Mouse (Mus musculus): Measurements from ENCODE around the gene Kcnj9.

The Kcnj9 gene

DNA sequence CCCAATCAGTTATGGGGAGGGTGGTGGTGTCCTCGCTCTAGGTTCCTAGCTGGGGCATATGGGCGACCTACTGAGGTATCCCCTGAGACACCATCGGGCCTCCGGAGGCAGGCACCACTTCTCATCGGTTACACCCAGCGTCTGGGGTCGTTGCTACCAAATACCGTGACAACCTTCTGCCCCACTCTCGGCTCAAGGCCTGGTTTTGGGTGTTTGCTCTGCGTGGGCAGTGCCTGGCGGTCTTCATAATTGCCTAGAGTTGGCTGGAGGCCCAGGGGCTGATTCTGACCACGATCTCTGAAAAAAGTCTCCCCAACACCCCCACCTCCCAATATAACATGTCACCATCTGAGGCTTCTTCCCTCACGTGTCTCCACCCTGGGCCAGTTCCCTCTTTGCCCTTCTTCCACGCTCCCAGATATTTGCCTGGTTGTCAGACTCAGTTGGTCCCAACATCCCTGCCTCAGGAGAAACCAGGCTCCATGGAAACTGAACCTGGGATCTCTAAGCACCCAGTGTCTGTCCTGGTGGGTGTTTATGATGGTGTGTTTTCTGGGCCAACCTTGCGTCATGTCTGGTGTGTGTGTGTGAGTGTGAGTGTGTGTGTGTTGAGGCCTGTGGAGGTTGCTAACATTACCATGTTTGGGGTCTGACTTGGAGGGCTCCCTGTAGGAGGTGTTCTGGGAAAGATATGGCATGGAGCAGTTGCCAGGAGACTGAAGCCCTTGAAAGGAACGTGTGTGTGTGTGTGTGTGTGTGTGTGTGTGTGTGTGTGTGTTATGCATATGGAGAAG, 16.2 kb downstream of the Kcnj9 start:
- DNase-seq (ENCODE audit: low spot score in 2 of 2) = peak in 1 of 2 experiments; percentile 82

DNA sequence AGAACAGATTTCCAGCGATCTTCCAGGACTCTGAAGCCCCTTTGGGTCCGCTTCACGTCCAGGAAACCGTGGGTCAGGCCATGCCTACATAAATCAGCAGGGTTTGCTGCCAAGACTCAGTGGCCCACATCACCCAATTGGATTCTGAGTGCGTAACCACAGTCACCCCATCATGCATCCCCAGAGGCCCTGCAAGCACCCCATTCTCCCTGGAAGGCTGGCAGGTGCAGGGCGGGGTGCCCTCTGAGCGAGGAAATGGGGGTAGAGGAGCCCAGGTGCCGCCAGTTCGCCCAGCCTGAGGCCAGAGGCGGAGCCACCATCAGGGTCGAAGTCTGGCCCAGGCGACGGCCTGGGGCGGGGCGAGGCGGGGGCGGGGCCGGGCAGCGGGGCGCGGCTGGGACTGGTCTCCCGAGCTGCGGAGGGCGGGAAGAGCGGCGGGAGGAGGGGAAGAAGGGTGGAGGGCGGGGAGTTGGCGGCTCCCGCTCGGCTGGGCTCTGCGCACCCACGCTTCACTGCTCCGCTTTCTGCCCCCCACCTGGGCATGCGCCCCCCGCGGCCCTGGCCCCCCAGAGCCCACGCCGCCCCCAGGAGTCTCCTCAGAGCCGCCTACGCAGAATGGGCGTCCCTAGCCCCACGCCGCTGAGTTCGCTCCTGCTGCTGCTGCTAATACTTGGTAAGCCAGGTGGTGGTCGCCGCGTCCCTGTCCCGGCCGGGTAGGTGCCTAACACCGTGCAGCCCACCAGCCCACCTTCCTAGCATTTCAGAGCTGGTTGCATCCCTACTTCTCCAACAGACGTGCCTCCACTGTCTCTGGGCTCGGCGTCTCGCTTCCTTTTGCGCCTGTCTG, 17.0 kb downstream of the Kcnj9 start:
- peak in 1 of 2 experiments; percentile 78 for DNase-seq (ENCODE audit: low spot score in 2 of 2)

DNA sequence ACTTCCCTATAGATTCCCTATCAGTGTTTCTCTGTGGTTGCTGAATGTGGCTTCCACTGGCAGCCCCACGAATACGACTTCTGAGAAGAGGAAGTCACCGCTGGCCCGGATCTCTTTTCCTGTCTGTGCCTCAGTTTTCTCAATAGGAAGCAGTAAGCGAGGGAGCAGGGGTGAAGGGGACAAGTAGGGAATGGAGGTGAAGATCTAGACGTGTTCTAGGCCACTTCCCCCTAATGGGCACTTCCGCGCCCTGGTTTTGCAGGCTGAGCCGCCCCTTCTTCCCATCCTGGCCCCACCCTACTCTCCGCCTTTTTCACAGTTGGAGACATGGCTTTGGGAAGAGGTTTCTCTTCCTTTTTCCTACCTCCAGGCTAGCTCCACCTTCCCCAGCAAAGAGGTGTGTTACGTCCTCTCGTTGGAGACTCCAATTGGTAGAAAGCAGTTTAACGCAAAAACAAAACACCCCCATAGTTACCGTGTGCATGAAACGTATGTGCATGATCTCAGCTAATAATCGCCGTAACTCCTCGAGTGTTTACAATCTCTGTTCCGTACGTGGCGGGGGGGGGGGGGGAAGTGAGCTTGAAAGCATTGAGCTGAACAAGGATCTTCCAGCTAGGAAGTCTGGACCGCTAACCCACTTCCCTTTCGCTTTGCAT, 17.7 kb downstream of the Kcnj9 start:
- peak in 1 of 2 experiments; percentile 80 for DNase-seq (ENCODE audit: low spot score in 2 of 2)

DNA sequence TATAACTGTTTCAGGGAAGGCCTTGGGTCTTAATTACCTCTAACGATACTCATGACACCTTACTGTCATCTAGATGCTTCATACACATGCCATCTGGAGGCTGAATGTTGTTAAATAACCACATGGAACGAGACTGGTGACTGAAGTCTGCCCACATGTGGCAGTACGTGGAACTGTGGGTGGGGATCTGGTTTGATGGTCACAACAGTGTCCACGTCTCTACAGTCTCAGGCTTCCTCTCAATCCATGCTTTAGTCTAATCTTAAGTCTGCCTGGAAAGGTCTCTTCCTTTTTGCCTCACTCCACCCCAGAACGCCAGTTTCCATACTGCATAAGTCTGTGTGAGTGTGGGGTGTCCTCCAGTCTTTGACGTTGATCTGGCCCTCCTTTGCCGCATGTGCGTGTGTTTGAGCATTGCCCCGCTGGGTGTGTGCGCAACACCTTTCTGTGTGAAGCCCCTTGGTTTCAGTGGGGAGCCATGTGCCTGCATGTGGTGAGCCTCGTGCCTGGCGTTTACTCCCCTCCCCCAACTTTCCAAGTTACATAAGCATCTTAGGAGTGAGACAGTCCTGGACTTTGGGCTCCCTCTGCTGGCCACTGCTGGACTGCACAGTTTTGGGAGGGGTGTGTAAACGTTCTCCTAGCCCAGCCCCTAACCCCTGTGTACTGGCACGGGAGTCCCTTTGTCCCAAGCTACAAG, 19.3 kb downstream of the Kcnj9 start:
- DNase-seq (ENCODE audit: low spot score in 2 of 2) = peak; percentile 87 to 94

DNA sequence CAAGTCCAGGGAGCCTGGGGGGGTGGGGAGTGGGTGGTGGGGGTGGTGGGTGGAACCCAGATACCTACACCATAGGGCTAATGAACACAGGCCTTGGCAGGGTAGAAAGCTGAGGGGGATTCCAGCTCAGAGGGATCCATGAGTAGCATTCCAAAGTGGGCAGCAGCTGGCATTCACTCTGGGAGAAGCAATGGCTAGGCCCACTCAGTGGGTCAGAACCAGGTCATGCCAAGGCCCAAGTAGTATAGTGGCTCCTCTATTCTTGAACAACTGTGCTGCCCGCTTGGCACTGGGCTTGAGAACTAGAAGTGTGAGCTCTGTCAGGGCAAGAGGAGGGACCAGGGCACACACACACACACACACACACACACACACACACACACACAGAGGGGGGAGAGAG, 20.7 kb downstream of the Kcnj9 start:
- DNase-seq (ENCODE audit: low spot score in 2 of 2) = no peak

DNA sequence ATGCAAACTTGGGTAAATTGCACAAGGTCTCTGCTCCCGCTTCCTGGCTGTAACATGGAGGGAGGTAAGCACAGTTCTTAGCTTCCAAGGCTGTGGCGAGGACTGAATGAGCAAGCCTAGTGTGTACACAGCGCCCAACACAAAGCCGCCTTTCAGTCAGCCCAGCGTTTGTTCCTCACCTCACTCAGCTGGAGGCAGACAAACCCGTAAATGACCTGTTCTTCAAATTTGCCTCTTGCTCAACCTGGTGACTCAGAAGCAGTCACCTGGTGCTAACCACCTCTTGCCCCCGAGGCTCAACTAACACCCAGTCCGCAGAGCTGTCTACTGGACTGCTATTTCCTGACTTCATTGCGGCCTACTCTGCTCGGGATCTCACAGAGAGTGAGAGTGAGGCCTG, 21.2 kb downstream of the Kcnj9 start:
- DNase-seq (ENCODE audit: low spot score in 2 of 2) = no peak

DNA sequence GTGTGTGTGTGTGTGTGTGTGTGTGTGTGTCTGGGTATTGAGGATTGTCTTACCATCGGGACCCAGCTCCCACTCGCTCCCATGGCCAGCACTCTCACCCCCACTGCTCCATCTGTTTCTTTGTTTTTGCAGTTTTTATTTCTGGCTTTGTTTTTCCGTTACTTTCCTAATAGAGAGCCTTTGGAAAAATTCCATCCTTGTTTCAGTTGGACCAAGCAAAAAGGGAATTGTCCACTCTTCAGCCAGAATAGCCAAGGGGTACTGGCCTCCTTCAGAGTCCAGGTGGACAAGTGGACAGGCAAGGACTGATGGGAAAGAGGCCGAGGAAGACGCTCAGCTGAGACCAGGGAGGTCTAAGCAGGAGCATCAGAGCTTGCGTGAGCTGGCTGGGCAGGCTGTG, 22.2 kb downstream of the Kcnj9 start:
- no peak for DNase-seq (ENCODE audit: low spot score in 2 of 2)

DNA sequence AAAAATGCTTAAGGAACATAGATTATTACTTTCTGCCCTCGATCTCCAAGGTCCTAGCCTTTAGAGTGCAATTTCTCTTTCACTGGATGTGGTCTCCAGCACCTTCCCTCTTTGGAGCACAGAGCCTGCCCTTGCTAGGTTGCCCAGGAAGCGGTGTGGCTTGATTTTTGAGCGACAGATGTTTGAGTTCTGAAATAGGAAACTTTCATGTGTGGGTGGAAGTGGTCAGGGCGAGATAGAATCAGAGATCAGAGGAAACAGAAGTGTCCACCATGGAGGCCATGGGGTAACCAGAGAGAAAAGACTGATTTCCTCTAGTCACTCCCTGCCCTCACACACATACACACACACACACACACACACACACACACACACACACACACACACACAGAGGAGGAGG, 22.9 kb downstream of the Kcnj9 start:
- no peak for DNase-seq (ENCODE audit: low spot score in 2 of 2)

DNA sequence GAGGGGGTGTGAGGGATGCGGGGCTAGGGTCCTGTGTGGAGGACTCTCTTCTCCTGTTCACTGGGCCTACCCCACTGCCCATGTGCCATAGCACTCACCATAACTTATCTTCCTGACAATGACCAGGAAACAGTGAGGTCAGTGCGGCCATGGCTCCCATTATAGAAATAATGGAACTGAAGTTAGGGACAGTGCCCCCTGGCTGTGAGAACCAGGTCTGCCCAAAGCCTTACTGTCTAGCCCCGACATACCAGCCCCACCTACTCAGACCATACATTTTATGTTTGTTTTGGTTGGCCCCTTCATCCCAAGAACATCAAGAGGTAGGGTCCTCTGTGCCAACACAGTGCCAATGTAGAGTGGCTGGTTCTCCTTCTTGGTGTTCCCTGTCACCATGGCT, 23.5 kb downstream of the Kcnj9 start:
- DNase-seq (ENCODE audit: low spot score in 2 of 2) = no peak

DNA sequence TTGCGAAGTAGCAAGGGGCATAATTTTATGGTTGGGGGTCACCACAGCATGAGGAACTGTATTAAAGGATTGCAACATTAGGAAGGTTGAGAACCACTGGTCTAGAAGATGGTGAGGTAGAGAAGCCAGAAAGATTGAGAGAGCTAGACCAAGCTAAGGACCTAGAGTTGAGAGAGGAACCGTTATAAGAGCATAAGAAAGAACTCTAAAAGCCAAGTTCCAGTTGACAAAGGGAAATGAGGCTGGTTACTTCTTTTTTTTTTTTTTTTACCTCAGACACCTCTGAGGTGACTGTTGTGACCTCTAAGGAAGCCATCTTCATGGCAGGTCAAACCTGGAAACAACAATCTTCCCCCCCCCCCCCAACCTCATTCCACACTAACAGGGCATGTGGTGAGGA, 24.0 kb downstream of the Kcnj9 start:
- no peak for DNase-seq (ENCODE audit: low spot score in 2 of 2)

DNA sequence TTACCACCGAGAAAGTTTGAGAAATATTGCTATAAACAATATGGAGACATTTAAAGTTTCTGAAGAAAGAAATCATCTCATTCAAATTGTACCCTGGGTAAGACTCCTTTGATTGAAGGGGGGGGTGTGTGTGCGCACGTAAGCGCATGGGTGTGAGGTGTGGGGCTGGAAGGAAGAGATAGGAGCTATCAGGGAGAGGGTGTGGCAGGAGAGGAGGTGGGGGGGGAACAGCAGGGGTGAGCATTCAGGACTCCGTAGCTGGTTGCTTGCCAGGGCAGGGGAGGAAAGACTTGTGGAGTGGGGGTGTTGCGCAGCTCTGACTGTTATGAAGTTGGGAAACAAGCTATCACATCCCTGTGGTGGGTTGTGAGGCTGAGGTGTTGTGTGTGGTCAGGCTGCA, 24.7 kb downstream of the Kcnj9 start:
- DNase-seq (ENCODE audit: low spot score in 2 of 2) = no peak

DNA sequence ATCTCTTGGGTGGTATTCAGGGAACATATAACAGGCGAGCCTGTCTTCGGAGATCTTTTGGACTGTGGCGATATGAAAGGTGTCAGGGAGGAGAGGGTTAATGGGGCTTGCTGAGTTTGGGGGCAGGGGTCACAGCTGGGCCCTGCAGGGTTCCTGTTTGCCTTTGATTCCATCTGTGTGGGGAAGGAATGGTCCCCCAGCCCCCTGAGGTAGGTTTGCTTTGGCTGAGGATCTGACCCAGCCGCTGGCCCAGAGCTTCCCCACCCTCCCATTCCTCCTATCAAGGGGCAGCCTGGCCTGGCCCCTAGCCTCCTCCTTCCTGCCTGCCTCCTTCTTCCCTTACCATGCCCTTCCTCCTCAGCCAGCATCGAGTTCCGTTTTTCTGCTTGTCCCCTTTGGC, 26.3 kb downstream of the Kcnj9 start:
- no peak for DNase-seq (ENCODE audit: low spot score in 2 of 2)

DNA sequence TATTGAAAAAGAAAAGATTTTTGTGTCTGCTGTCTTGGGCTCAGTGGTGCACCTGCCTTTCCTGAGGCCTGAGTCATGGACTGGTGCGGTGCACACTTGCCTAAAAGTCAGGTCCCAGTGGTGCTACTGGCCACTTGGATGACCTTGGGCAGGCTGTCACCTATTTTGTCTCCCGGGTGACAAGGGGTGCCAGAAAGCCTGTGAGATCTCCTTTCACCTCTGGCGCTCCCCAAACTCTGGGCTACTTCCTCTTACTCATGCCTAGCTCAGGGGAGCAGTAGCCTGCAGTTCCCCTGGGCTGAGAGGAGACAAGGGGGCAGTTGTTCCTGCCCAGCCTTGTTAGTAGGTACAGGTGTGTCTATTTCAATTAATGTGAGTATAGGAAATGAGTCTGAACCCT, 26.8 kb downstream of the Kcnj9 start:
- DNase-seq (ENCODE audit: low spot score in 2 of 2) = no peak

DNA sequence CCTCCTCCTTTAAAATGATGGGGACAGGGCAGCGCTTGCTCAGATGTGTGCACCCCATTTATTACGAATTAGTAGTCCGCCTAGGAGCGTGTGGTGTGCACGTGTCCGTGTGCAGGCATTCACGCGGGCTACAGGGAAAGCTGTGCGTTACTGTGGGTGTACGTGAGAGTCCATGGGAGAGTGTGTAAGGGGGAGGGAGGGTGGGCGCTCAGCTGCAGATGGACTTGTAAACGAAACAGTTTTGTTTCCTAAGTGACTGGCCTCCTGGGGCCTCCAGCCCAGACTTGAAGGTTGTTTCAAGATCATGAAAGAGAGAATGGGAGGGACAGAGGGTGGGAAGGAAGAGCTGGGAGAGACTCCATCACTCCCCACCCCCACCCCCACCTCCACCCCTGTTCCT, 27.9 kb downstream of the Kcnj9 start:
- peak in 1 of 2 experiments; percentile 42 for DNase-seq (ENCODE audit: low spot score in 2 of 2)

DNA sequence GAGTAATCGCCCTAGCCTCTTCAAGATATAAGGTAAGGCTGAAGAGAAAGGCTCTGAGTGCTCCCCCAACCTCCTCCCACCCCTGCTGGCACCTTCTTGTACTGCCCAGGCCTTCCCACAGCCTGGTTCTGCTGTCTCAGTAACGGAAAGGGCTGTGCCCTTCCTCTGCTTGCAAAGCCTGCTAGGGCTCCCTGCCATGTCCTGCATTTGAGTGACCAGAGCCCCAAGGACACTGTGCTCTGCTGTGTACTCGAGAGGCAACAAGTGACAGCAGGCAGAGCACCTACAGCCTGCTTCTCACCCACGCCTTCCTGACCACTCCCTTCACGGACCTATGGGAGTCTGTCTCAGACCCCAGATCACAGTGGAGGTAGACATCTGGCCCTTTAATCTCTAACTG, 28.9 kb downstream of the Kcnj9 start:
- no peak for DNase-seq (ENCODE audit: low spot score in 2 of 2)

DNA sequence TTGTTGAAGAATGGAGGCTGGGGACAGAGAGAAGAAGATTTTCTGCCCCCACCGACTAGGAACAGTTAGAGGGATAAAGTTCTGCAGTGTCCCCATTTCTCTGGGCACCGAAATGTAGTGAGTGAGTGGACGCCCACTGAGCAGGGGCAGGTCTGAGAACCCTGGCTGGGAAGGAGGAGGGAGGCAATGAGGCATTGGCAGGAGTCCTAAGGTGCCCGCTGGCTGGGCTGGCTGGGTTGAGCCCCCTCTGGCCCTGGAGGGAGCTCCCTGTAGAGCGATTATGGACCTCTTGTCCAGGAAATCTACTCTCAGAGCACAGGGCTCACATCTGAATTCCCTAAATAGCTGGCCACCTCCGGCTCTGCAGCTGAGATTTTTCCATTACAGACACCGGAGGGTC, 29.6 kb downstream of the Kcnj9 start:
- no peak for DNase-seq (ENCODE audit: low spot score in 2 of 2)

DNA sequence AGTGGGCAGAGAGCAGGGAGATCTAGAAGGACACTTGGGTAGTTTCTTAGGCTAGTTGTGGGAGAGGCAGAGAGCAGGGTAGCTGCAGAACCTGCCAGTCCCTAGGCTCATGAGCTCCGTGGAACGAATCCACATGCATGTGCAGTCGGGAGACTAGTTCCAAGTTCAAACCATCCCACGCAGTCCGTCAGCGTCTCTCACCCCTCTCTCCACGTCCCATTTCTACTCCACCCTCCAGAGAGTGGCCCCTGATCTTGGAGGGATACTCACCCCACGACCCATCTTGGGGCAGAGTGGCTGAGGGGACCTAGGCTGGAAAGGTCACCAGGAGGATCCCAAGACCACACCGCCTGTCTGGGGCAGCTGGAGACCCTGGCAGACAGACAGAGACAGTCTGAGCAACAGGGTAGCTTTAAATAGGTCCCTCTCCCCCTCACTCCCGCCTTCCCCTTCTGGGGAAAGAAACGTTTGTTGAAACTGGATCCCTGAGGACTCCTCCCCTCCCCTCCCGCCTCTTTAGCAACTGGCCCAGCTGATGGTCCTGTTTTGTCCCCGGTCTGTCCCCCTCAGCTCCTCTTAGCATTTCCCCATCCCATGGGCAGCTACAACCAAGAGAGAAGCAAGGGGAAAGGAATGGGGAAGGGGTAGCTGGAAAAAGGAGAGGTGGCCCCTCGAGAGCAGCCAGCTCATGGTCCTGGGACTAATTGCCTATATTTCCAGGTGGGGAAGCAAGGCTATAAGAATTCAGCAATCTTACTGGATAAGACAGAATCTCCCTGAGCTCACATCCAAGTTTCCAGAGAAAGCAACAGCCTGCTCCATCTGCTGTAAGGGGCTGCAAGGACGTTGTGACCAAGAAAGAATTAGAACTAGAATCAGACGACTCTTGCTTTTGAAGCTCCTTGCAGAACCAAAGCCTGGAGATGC, 31.2 kb downstream of the Kcnj9 start, which contains the start of gene Atp1a2:
TSS of gene Atp1a2 (minus strand) at position 454 of the 927 bp plus-strand sequence.
- peak in 1 of 2 experiments; percentile 73 for DNase-seq (ENCODE audit: low spot score in 2 of 2)

DNA sequence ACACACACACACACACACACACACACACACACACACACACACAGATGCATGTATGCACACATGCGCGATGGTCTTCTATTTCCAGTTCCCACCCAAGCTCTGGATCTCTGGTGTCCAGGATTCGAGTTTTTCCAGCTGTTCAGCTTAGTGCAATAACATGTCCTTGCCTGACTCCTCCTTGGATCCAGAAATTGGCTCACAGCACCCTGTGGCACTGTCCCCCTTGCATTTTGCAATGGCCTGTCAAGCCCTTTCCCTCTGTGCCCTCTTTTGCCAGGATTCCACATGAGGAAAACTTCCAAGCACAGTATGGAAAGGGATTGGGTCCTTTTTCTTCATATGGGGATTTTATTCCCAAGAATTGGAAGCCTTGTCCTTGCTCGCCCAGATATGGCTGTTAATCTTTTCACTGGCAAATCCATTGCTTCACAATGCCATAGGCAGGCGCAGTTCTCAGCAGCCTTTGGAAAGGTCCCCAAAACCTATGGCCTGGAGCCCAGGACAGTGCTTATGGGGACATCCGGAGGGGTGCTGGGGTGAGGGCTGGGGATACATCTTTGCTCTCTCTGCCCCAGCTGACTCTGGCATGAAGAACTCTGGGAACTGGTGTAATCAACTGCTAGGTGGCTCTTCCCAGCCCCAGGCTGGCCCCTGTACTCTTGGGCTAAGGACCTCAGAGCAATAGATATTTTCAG, 32.2 kb downstream of the Kcnj9 start:
- DNase-seq (ENCODE audit: low spot score in 2 of 2) = no peak

DNA sequence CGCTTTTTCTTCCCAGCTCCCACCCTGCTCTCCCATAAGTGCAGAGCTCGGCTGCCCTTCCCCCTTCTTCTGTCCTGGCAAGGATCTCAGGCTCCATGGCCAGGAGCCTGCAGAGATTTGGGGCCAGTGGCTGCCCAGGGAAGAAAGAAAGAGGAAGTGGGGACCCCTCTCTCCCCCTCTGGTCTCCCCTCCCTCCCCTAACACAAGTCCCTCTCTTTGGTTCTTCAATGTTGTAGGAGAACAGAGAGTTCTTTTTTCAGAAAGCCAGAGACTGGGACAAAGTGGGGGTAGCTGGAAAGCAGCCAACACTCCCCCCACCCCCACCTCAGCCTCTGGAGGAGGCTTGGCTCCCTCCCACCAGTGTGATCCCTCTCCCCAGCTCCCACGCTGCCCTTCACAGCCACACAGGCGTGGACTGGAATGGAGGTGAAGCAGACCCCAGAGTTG, 33.3 kb downstream of the Kcnj9 start:
- DNase-seq (ENCODE audit: low spot score in 2 of 2) = no peak

DNA sequence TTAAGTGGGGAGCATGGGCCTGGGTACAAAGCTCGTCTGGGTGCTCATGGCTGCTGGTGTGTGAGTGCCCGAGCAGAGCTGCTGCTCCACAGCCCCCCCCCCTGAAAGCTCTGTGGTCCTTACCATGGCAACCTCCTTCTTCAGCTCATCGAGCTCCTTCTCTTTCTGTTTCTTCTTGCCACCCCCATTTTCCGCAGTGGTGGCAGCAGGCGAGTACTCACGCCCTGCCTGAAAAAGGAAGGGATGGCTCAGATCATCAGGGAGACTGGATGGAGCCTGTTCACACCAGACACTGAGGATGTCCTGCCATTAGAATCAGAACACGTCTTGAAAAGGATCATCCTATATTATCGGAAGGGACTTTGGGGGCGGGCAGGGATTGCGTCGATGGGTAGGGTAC, 35.7 kb downstream of the Kcnj9 start:
- DNase-seq (ENCODE audit: low spot score in 2 of 2) = peak in 1 of 2 experiments; percentile 41
